Mouse (Mus musculus) kidney, adult 2 months (tissue): ENCODE data around the gene Apobec3.

Source experiments
- CTCF ChIP-seq: fragments of 200-500 bp; conservative IDR thresholded peaks from 2 replicates; pipeline ENCODE4 v1.5.1; 2011; ENCODE audit warnings: low read depth, mild to moderate bottlenecking, control low read depth, low read length, moderate library complexity, mixed read lengths; ENCODE audit not compliant: insufficient read depth, insufficient read length
- POLR2A ChIP-seq: fragments of 200-500 bp; IDR thresholded peaks from one replicate; pipeline ENCODE4 v1.6.1; 2011; ENCODE audit warnings: low read depth, low read length, control low read depth

DNA sequence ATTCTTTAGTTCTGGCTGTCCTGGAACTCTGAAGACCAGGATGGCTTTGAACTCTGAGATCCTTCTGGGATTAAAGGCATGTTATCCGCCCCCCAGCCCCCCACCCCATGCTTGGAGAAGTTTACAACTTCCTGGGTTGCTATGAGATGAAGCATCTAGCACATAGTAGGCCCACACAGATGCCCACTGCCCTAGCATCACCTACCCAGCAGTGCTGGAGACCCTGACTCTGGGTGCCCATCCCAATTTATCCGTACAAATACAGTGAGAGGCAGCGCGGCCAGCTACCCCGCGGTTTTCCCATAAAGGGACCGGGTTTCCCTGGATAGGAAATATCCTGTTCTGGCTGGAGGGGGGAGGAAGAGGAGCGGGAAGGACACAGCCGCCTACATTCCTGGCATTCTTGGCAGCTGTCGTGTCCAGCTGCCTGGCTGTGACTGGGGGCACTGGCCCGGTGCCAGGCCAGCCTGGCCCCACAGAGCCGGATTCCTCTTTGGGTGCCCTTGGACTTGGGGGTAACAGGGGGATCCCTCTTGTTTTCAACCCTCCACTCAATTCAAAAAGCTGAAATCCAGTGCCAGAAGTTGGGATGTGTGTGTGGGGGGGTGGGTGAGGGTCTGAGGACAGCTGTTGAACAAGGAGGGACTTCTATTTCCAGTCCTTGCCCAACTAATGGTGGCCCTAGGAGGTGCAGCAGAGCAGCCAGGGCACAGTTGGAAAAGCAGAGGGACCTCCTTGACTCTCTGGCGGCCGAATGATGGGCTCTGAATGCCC is 60.5 kb downstream of the Apobec3 start:
- no peak for TF ChIP-seq POLR2A
- TF ChIP-seq CTCF, result no peak
